Mouse (Mus musculus) induced T-regulatory cell, adult 2 months (primary cell): ENCODE data around the gene Hlcs.

Experiments
- DNase-seq: peaks from one replicate; pipeline ENCODE4 v3.0.0-alpha.2; 2012; ENCODE audit warnings: low read depth

Gene Hlcs

GRCm38 (mm10) chr16:94094251-94095108 lies 218.9 kb downstream of the Hlcs start:
- no peak for DNase-seq

GRCm38 (mm10) chr16:94093151-94093863 lies 220.1 kb downstream of the Hlcs start:
- DNase-seq = no peak

- no peak for DNase-seq
These were observed 220.7 kb downstream of the Hlcs start for GRCm38 (mm10) chr16:94092511-94093150.

GRCm38 (mm10) chr16:94088819-94089692 lies 224.3 kb downstream of the Hlcs start:
- no peak for DNase-seq

GRCm38 (mm10) chr16:94088226-94088748 lies 225.1 kb downstream of the Hlcs start:
- no peak for DNase-seq

GRCm38 (mm10) chr16:94087570-94088225 lies 225.7 kb downstream of the Hlcs start:
- no peak for DNase-seq

GRCm38 (mm10) chr16:94086701-94087569 lies 226.4 kb downstream of the Hlcs start:
- no peak for DNase-seq

- DNase-seq = no peak
These were observed 227.6 kb downstream of the Hlcs start for GRCm38 (mm10) chr16:94085603-94086285.

- DNase-seq = no peak
These were observed 228.4 kb downstream of the Hlcs start, which contains the start of gene Sim2 for GRCm38 (mm10) chr16:94084711-94085602. Sim2 (plus strand) TSS chr16:94084931.

- no peak for DNase-seq
These were observed 229.4 kb downstream of the Hlcs start for GRCm38 (mm10) chr16:94083848-94084525.

- no peak for DNase-seq
These were observed 230.2 kb downstream of the Hlcs start for GRCm38 (mm10) chr16:94082960-94083847.

- DNase-seq = no peak
These were observed 231.2 kb downstream of the Hlcs start for GRCm38 (mm10) chr16:94081996-94082708.

- DNase-seq = no peak
These were observed 231.8 kb downstream of the Hlcs start for GRCm38 (mm10) chr16:94081596-94081995.

- no peak for DNase-seq
These were observed 233.4 kb downstream of the Hlcs start for GRCm38 (mm10) chr16:94079856-94080555.
